14 mouse cellular contexts compared by ENCODE assay signal in the genomic region with DNA sequence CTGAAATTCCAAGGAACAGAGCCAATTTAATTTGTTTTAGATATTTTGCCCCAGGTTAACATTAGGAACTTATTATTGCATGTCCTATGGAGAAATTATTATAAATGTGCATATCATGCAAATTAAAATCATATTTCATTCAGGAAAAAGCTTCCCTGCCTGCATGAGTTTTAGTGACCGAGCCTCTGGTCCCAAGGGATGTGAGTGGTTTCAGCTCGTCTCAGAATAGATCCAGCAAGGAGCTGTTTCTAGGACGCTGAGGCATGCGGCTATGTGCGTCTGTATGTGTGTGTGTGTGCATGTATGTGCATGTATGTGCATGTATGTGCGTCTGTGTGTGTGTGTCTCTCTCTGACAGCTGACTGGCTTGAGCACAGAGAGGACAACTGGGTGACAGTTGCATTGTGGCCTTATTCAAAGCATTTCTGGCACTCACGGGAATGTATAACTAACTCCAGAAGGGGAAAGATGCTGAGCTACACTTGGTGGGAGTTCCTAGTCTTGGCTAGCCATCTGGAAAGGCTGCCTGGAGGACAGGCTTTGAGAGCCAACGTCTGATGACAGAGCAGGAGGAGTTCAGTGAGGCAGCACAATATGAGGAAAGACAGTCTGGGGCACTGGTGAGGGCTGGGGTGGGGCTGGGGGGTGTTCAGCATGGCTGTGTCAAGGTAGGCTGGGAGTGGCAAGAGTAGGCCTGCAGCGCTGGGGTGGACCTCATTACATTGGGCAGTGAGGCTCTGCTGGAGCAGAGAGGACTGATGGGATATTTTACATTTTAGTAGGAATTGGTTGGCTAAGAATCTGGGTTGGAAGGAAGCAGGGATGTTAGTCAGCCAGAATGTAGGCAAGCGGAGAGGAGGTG.
DNase-seq lines count a peak whose midpoint lies in the region; ATAC-seq and TF ChIP-seq lines count a peak whose summit lies in the region.
"Had no signal": no experiment of that assay in that cellular context is flagged by ENCODE, and none has a peak within 500 bp of the region (broad histone marks: within the 10 kb centered on the region; RNA-seq: fewer than 3 reads in every experiment).

No protein-coding gene starts in this region.

- no peak overlapping the region for H3K9ac ChIP-seq in forebrain, embryonic 13.5 days
- no peak overlapping the region for H3K9ac ChIP-seq in forebrain, postnatal 0 days
- H3K9ac ChIP-seq in heart, embryonic 11.5 days (ENCODE audit: low read depth, low read length), result no peak overlapping the region

- no peaks in the 10 kb centered on the region for H3K9me3 ChIP-seq in forebrain, embryonic 13.5 days (replicated peaks)
- peaks cover 5% of the 10 kb centered on the region; the same call in 1 of the 2 replicates for H3K9me3 ChIP-seq in forebrain, embryonic 10.5 days
- H3K9me3 ChIP-seq in forebrain, postnatal 0 days (ENCODE audit: low read length), result no peaks in the 10 kb centered on the region
- no peaks in the 10 kb centered on the region for H3K9me3 ChIP-seq in heart, embryonic 11.5 days (replicated peaks; ENCODE audit: control insufficient read depth, low read length)
- H3K9me3 ChIP-seq: G1E had no signal

- 84% methylated on average over 10 of the region's 10 CpGs for WGBS in forebrain, embryonic 13.5 days
- 86% methylated on average over 10 of the region's 10 CpGs for WGBS in forebrain, embryonic 10.5 days
- WGBS in forebrain, postnatal 0 days, result 54% methylated on average over 10 of the region's 10 CpGs
- 81% methylated on average over 10 of the region's 10 CpGs for WGBS in heart, embryonic 11.5 days (ENCODE audit: insufficient replicate concordance)

- H3K4me3 ChIP-seq in forebrain, embryonic 13.5 days, result no peak overlapping the region
- H3K4me3 ChIP-seq in forebrain, embryonic 10.5 days, result no peak overlapping the region
- no peak overlapping the region for H3K4me3 ChIP-seq in left cerebral cortex, adult 2 months
- H3K4me3 ChIP-seq in forebrain, postnatal 0 days (ENCODE audit: low read depth, low read length), result no peak overlapping the region
- H3K4me3 ChIP-seq in heart, embryonic 11.5 days (ENCODE audit: low read depth, low read length), result no peak overlapping the region

- intact Hi-C loops in left cerebral cortex, postnatal 4 days (cut with DNase I), result no loop called here
- intact Hi-C loops in left cerebral cortex, adult 2 months (cut with DNase I), result no loop called here

- no peaks in the 10 kb centered on the region for H3K36me3 ChIP-seq in forebrain, embryonic 13.5 days (ENCODE audit: poor library complexity, severe bottlenecking)
- no peaks in the 10 kb centered on the region for H3K36me3 ChIP-seq in forebrain, embryonic 10.5 days (replicated peaks)
- H3K36me3 ChIP-seq in forebrain, postnatal 0 days (ENCODE audit: insufficient read depth), result no peaks in the 10 kb centered on the region
- no peaks in the 10 kb centered on the region for H3K36me3 ChIP-seq in heart, embryonic 11.5 days (ENCODE audit: control insufficient read depth, insufficient read depth, low read length)
- H3K36me3 ChIP-seq: G1E had no signal

- no peaks in the 10 kb centered on the region for H3K27me3 ChIP-seq in forebrain, embryonic 13.5 days
- no peaks in the 10 kb centered on the region for H3K27me3 ChIP-seq in forebrain, embryonic 10.5 days (ENCODE audit: poor library complexity, severe bottlenecking)
- H3K27me3 ChIP-seq in forebrain, postnatal 0 days (ENCODE audit: insufficient read depth, low read length), result no peaks in the 10 kb centered on the region
- no peaks in the 10 kb centered on the region for H3K27me3 ChIP-seq in heart, embryonic 11.5 days (ENCODE audit: control insufficient read depth, insufficient read depth, low read length)

- H3K4me2 ChIP-seq in forebrain, embryonic 13.5 days, result no peak overlapping the region
- H3K4me2 ChIP-seq in forebrain, postnatal 0 days (ENCODE audit: low read depth), result no peak overlapping the region
- no peak overlapping the region for H3K4me2 ChIP-seq in heart, embryonic 11.5 days

- peaks cover 6% of the 10 kb centered on the region; the same call in 1 of the 2 replicates for H3K4me1 ChIP-seq in forebrain, embryonic 13.5 days
- no peaks in the 10 kb centered on the region for H3K4me1 ChIP-seq in forebrain, embryonic 10.5 days
- H3K4me1 ChIP-seq in forebrain, postnatal 0 days (ENCODE audit: insufficient read depth), result no peaks in the 10 kb centered on the region
- H3K4me1 ChIP-seq in heart, embryonic 11.5 days (ENCODE audit: control insufficient read depth, insufficient read depth, low read length), result no peaks in the 10 kb centered on the region

- no peak for TF ChIP-seq CTCF in left cerebral cortex, adult 2 months (IDR thresholded peaks at IDR 0.05)
- TF ChIP-seq CTCF in forebrain, postnatal 0 days (IDR thresholded peaks at IDR 0.05; ENCODE audit: low read depth), result no peak

- no peak overlapping the region for H3K27ac ChIP-seq in forebrain, embryonic 13.5 days
- no peak overlapping the region for H3K27ac ChIP-seq in forebrain, embryonic 10.5 days
- H3K27ac ChIP-seq in left cerebral cortex, adult 2 months, result no peak overlapping the region; the same call in none of the 2 replicates
- 0 out of 2 replicates have a peak overlapping the region, but pooled peaks have one; percentile 31 for H3K27ac ChIP-seq in forebrain, postnatal 0 days (ENCODE audit: low read depth, low read length)
- no peak overlapping the region for H3K27ac ChIP-seq in heart, embryonic 11.5 days (ENCODE audit: low read depth, low read length)

- peak; percentile 43; the same call in 1 of the 2 replicates for ATAC-seq in forebrain, embryonic 13.5 days
- ATAC-seq in forebrain, postnatal 0 days, result peak; percentile 90
- ATAC-seq in heart, embryonic 11.5 days (replicated peaks; ENCODE audit: insufficient number of reproducible peaks, low FRiP score, low TSS enrichment), result no peak

- no peak for DNase-seq in forebrain, embryonic 10.5 days (ENCODE audit: extremely low spot score, low spot score)
- DNase-seq in left cerebral cortex, postnatal 4 days, result peak; percentile 57
- DNase-seq in left cerebral cortex, adult 2 months (ENCODE audit: extremely low spot score in 1 of 2, low spot score in 2 of 2), result no peak
- peak; percentile 75 for DNase-seq in forebrain, postnatal 0 days
- DNase-seq in retina, postnatal 1 day, result peak; percentile 36
- no peak for DNase-seq in lung, postnatal 4 days
- DNase-seq: B cell, adult 2 months; gastrocnemius, postnatal 10 days; kidney, adult 18-20 months; liver; lung, postnatal 10 days had no signal

Comparison
In these comparisons a context has a peak if more than half of its experiments do, and no peak if none do; other contexts are left out.
1. DNase-seq: peak in left cerebral cortex, postnatal 4 days (single experiment), forebrain, postnatal 0 days (single experiment) and retina, postnatal 1 day (single experiment); none in forebrain, embryonic 10.5 days (single experiment), left cerebral cortex, adult 2 months (0 of 2) and lung, postnatal 4 days (0 of 2).